ENCODE assay signal across 12 mouse cellular contexts in the genomic region with DNA sequence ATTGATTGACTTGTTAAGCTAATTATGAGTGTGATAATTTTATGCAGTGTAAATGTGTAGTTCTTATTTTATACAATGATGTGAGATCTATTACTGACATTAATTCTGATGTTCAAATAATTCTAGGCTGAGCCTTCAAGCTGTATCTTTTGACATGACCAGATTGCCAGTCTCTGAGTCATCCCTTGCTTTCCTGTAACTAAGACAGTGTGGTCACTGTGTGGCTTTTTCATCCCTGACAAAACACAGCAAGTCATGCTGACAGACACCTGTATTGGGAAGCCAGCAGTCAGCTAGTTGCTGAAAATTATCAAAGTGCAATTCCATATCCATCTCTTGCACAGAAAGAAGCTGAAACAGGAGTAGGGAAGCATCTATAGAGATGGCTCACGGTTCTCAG.
"Had no signal": no experiment of that assay in that cellular context is flagged by ENCODE, and none has a peak within 500 bp of the region (broad histone marks: within the 10 kb centered on the region; RNA-seq: fewer than 3 reads in every experiment).

No protein-coding gene starts in this region.

- DNase-seq: gastrocnemius, adult 2 months; gastrocnemius, postnatal 10 days; gastrocnemius, postnatal 25 days; heart, adult 2 months; heart, postnatal 14 days; heart, postnatal 4 days; kidney, adult 18-20 months; kidney, adult 8-10 months; kidney, postnatal 10 days; kidney, postnatal 25 days; kidney, postnatal 4 days; left cerebral cortex, postnatal 4 days had no signal
